Mouse (Mus musculus): Measurements from ENCODE around the gene Gm20388. TPM values are rescaled to one million over a fixed set of nuclear protein-coding genes. Genes with fewer than 3 reads are reported as not detected.

The Gm20388 gene
- total and polyA plus RNA-seq, 3 experiments = 0.02 to 0.05 TPM; not detected in 1

- peaks cover 15% of the 10 kb centered on the region for H3K27me3 ChIP-seq (ENCODE audit: insufficient read depth, low read length)
- no peak overlapping the region for H3K4me3 ChIP-seq (ENCODE audit: low read depth, low read length)
- ATAC-seq (ENCODE audit: extremely low read depth, insufficient number of reproducible peaks, low FRiP score, poor library complexity, severe bottlenecking) = no peak
- no peaks in the 10 kb centered on the region for H3K9me3 ChIP-seq (replicated peaks)
- peaks cover 49% of the 10 kb centered on the region for H3K36me3 ChIP-seq (replicated peaks)
- TF ChIP-seq CTCF (IDR thresholded peaks at IDR 0.05; ENCODE audit: low read depth, low read length) (no peak), GATA2 (IDR thresholded peaks at IDR 0.05; ENCODE audit: borderline replicate concordance, low read depth, low read length) (no peak), POLR2AphosphoS5 (IDR thresholded peaks at IDR 0.05; ENCODE audit: insufficient replicate concordance, low read depth, low read length) (no peak), GATA1 (IDR thresholded peaks at IDR 0.05; ENCODE audit: borderline replicate concordance, low read length) (no peak), TAL1 (conservative IDR thresholded peaks at IDR 0.05; ENCODE audit: low read depth, low read length) (no peak)
- H3K4me1 ChIP-seq (ENCODE audit: insufficient read depth, low read depth, low read length) = peaks cover 35% of the 10 kb centered on the region
- DNase-seq (ENCODE audit: low spot score) = no peak
Observed at GRCm38 (mm10) chr8:121877212-121877611, 1966.6 kb downstream of the Gm20388 start.

- H3K27me3 ChIP-seq (ENCODE audit: insufficient read depth, low read length) = peaks cover 8% of the 10 kb centered on the region; the same call in 1 of the 2 replicates
- TF ChIP-seq CTCF (IDR thresholded peaks at IDR 0.05; ENCODE audit: low read depth, low read length) (no peak), GATA2 (IDR thresholded peaks at IDR 0.05; ENCODE audit: borderline replicate concordance, low read depth, low read length) (no peak)
- peaks cover 57% of the 10 kb centered on the region for H3K36me3 ChIP-seq (replicated peaks)
- H3K4me3 ChIP-seq (ENCODE audit: low read depth, low read length) = no peak overlapping the region
- H3K9me3 ChIP-seq (replicated peaks) = no peaks in the 10 kb centered on the region
- no peak for ATAC-seq (ENCODE audit: extremely low read depth, insufficient number of reproducible peaks, low FRiP score, poor library complexity, severe bottlenecking)
- DNase-seq (ENCODE audit: low spot score) = no peak
- peaks cover 28% of the 10 kb centered on the region for H3K4me1 ChIP-seq (ENCODE audit: insufficient read depth, low read depth, low read length)
Observed at GRCm38 (mm10) chr8:121877828-121878480, 1967.3 kb downstream of the Gm20388 start.

GRCm38 (mm10) chr8:121879712-121880111 lies 1969.1 kb downstream of the Gm20388 start:
- Histone ChIP-seq H3K27me3 (ENCODE audit: insufficient read depth, low read length) (peaks cover 6% of the 10 kb centered on the region; the same call in 1 of the 2 replicates), H3K9me3 (replicated peaks) (no peaks in the 10 kb centered on the region), H3K36me3 (replicated peaks) (peaks cover 74% of the 10 kb centered on the region), H3K4me1 (ENCODE audit: insufficient read depth, low read depth, low read length) (peaks cover 22% of the 10 kb centered on the region), H3K4me3 (ENCODE audit: low read depth, low read length) (no peak overlapping the region)
- no peak for TF ChIP-seq TAL1 (conservative IDR thresholded peaks at IDR 0.05; ENCODE audit: low read depth, low read length)
- no peak for TF ChIP-seq CTCF (IDR thresholded peaks at IDR 0.05; ENCODE audit: low read depth, low read length)
- TF ChIP-seq POLR2AphosphoS5 (IDR thresholded peaks at IDR 0.05; ENCODE audit: insufficient replicate concordance, low read depth, low read length) = no peak
- TF ChIP-seq GATA1 (IDR thresholded peaks at IDR 0.05; ENCODE audit: borderline replicate concordance, low read length) = no peak
- TF ChIP-seq GATA2 (IDR thresholded peaks at IDR 0.05; ENCODE audit: borderline replicate concordance, low read depth, low read length) = no peak
- DNase-seq (ENCODE audit: low spot score) (no peak), ATAC-seq (ENCODE audit: extremely low read depth, insufficient number of reproducible peaks, low FRiP score, poor library complexity, severe bottlenecking) (no peak)

GRCm38 (mm10) chr8:121880818-121881217 lies 1970.2 kb downstream of the Gm20388 start:
- ATAC-seq (ENCODE audit: extremely low read depth, insufficient number of reproducible peaks, low FRiP score, poor library complexity, severe bottlenecking) = no peak
- peaks cover 19% of the 10 kb centered on the region for H3K4me1 ChIP-seq (ENCODE audit: insufficient read depth, low read depth, low read length)
- no peak overlapping the region for H3K4me3 ChIP-seq (ENCODE audit: low read depth, low read length)
- H3K9me3 ChIP-seq (replicated peaks) = no peaks in the 10 kb centered on the region
- peaks cover 86% of the 10 kb centered on the region for H3K36me3 ChIP-seq (replicated peaks)
- 0 out of 2 replicates have a peak, but pooled peaks cover under 1% of the 10 kb centered on the region for H3K27me3 ChIP-seq (ENCODE audit: insufficient read depth, low read length)
- DNase-seq (ENCODE audit: low spot score) = no peak
- TF ChIP-seq POLR2AphosphoS5 (IDR thresholded peaks at IDR 0.05; ENCODE audit: insufficient replicate concordance, low read depth, low read length) (no peak), CTCF (IDR thresholded peaks at IDR 0.05; ENCODE audit: low read depth, low read length) (no peak), GATA2 (IDR thresholded peaks at IDR 0.05; ENCODE audit: borderline replicate concordance, low read depth, low read length) (no peak), TAL1 (conservative IDR thresholded peaks at IDR 0.05; ENCODE audit: low read depth, low read length) (no peak), GATA1 (IDR thresholded peaks at IDR 0.05; ENCODE audit: borderline replicate concordance, low read length) (no peak)

GRCm38 (mm10) chr8:121881921-121882320 lies 1971.3 kb downstream of the Gm20388 start:
- Histone ChIP-seq H3K4me3 (ENCODE audit: low read depth, low read length) (no peak overlapping the region), H3K4me1 (ENCODE audit: insufficient read depth, low read depth, low read length) (peaks cover 17% of the 10 kb centered on the region), H3K9me3 (replicated peaks) (no peaks in the 10 kb centered on the region), H3K27me3 (ENCODE audit: insufficient read depth, low read length) (no peaks in the 10 kb centered on the region), H3K36me3 (replicated peaks) (peaks cover 95% of the 10 kb centered on the region)
- no peak for ATAC-seq (ENCODE audit: extremely low read depth, insufficient number of reproducible peaks, low FRiP score, poor library complexity, severe bottlenecking)
- TF ChIP-seq GATA2 (IDR thresholded peaks at IDR 0.05; ENCODE audit: borderline replicate concordance, low read depth, low read length) (no peak), TAL1 (conservative IDR thresholded peaks at IDR 0.05; ENCODE audit: low read depth, low read length) (no peak), CTCF (IDR thresholded peaks at IDR 0.05; ENCODE audit: low read depth, low read length) (no peak), GATA1 (IDR thresholded peaks at IDR 0.05; ENCODE audit: borderline replicate concordance, low read length) (no peak), POLR2AphosphoS5 (IDR thresholded peaks at IDR 0.05; ENCODE audit: insufficient replicate concordance, low read depth, low read length) (no peak)
- DNase-seq (ENCODE audit: low spot score) = no peak

- H3K36me3 ChIP-seq (replicated peaks) = peaks cover 100% of the 10 kb centered on the region
- no peak for ATAC-seq (ENCODE audit: extremely low read depth, insufficient number of reproducible peaks, low FRiP score, poor library complexity, severe bottlenecking)
Observed at GRCm38 (mm10) chr8:121884181-121884580, 1973.5 kb downstream of the Gm20388 start.

More at GRCm38 (mm10) chr8:121884181-121884580, 1973.5 kb downstream of the Gm20388 start:
- no peak for DNase-seq (ENCODE audit: low spot score)
- Histone ChIP-seq H3K27me3 (ENCODE audit: insufficient read depth, low read length) (no peaks in the 10 kb centered on the region), H3K4me3 (ENCODE audit: low read depth, low read length) (no peak overlapping the region), H3K4me1 (ENCODE audit: insufficient read depth, low read depth, low read length) (peaks cover 14% of the 10 kb centered on the region), H3K9me3 (replicated peaks) (no peaks in the 10 kb centered on the region)
- TF ChIP-seq TAL1 (conservative IDR thresholded peaks at IDR 0.05; ENCODE audit: low read depth, low read length) (no peak), CTCF (IDR thresholded peaks at IDR 0.05; ENCODE audit: low read depth, low read length) (no peak)

All from G1E (cell line).